Mouse (Mus musculus): ENCODE data around the gene Wipf2. TPM values are rescaled to one million over a fixed set of nuclear protein-coding genes. Genes with fewer than 3 reads are reported as not detected.
A peak's percentile ranks its signal among the peaks of the same experiment; 100 is the strongest.

Wipf2 gene
- polyA plus RNA-seq, 1 experiment = 36.5 TPM

GRCm38 (mm10) chr11:98945605-98945977 lies 82.2 kb downstream of the Wipf2 start:
- Histone ChIP-seq H3K4me1 (ENCODE audit: control insufficient read depth, insufficient read depth, low read length) (peaks cover 7% of the 10 kb centered on the region), H3K27ac (ENCODE audit: insufficient read depth, low read length) (no peak overlapping the region)
- TF ChIP-seq POLR2A (IDR thresholded peaks at IDR 0.05; ENCODE audit: extremely low read depth, insufficient read depth, low read length) (no peak), CTCF (IDR thresholded peaks at IDR 0.05; ENCODE audit: extremely low read depth, insufficient read depth, low read length) (no peak)

GRCm38 (mm10) chr11:98947969-98948569 lies 84.6 kb downstream of the Wipf2 start:
- Histone ChIP-seq H3K4me1 (ENCODE audit: control insufficient read depth, insufficient read depth, low read length) (no peaks in the 10 kb centered on the region), H3K4me3 (ENCODE audit: insufficient read depth, low read length) (no peak overlapping the region), H3K27ac (ENCODE audit: insufficient read depth, low read length) (no peak overlapping the region)
- no peak for TF ChIP-seq CTCF (IDR thresholded peaks at IDR 0.05; ENCODE audit: extremely low read depth, insufficient read depth, low read length)
- TF ChIP-seq POLR2A (IDR thresholded peaks at IDR 0.05; ENCODE audit: extremely low read depth, insufficient read depth, low read length) = no peak

More at GRCm38 (mm10) chr11:98945605-98945977, 82.2 kb downstream of the Wipf2 start:
- no peak overlapping the region for H3K4me3 ChIP-seq (ENCODE audit: insufficient read depth, low read length)

- Histone ChIP-seq H3K27ac (ENCODE audit: insufficient read depth, low read length) (no peak overlapping the region), H3K4me3 (ENCODE audit: insufficient read depth, low read length) (no peak overlapping the region), H3K4me1 (ENCODE audit: control insufficient read depth, insufficient read depth, low read length) (peaks cover 2% of the 10 kb centered on the region)
- no peak for TF ChIP-seq POLR2A (IDR thresholded peaks at IDR 0.05; ENCODE audit: extremely low read depth, insufficient read depth, low read length)
- TF ChIP-seq CTCF (IDR thresholded peaks at IDR 0.05; ENCODE audit: extremely low read depth, insufficient read depth, low read length) = no peak
Observed at GRCm38 (mm10) chr11:98949242-98949957, 86.0 kb downstream of the Wipf2 start.

DNA sequence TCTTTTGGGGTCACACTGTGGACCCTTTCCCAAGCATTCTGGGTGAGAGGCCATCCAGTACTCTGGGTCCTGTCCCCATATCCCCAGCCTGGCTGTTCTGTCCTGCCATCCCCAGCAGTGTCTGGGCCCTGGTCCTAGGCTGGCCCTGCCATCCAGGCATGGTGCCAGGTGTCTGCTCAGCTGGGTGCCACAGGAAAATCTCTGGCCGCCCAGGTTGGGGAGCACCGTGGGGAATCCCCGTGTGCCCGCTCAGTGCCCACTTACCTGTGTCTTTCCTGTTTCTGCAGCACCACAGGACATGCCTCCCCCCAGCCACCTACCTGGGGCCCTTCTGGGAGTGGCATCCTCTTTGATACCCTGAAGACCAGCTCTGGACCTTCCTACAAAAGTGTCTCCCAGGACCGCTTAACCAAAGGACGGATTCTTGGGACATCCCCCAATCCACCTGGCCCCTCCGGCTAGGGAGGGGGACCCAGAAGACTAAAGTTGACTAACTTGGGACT lies 86.6 kb downstream of the Wipf2 start:
- Histone ChIP-seq H3K4me3 (ENCODE audit: insufficient read depth, low read length) (no peak overlapping the region), H3K27ac (ENCODE audit: insufficient read depth, low read length) (no peak overlapping the region), H3K4me1 (ENCODE audit: control insufficient read depth, insufficient read depth, low read length) (peaks cover 3% of the 10 kb centered on the region)
- TF ChIP-seq CTCF (IDR thresholded peaks at IDR 0.05; ENCODE audit: extremely low read depth, insufficient read depth, low read length) (no peak), POLR2A (IDR thresholded peaks at IDR 0.05; ENCODE audit: extremely low read depth, insufficient read depth, low read length) (no peak)

DNA sequence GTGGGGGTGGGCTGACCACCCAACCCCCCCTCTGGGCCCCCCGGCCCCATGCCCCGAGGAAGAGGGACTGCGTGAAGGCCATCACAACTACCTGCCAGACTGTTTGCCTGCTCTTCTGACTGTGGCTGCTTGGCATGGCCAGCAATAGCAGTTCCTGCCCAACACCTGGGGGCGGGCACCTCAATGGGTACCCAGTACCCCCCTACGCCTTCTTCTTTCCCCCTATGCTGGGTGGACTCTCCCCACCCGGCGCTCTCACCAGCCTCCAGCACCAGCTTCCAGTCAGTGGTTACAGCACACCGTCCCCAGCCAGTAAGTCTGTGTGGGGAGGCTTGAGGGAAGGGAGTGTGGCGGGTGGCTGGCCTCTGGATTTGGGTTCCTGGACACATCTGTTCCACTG lies 87.0 kb downstream of the Wipf2 start:
- H3K4me3 ChIP-seq (ENCODE audit: insufficient read depth, low read length) = no peak overlapping the region
- no peak overlapping the region for H3K27ac ChIP-seq (ENCODE audit: insufficient read depth, low read length)
- TF ChIP-seq POLR2A (IDR thresholded peaks at IDR 0.05; ENCODE audit: extremely low read depth, insufficient read depth, low read length) (no peak), CTCF (IDR thresholded peaks at IDR 0.05; ENCODE audit: extremely low read depth, insufficient read depth, low read length) (no peak)
- H3K4me1 ChIP-seq (ENCODE audit: control insufficient read depth, insufficient read depth, low read length) = peaks cover 5% of the 10 kb centered on the region

DNA sequence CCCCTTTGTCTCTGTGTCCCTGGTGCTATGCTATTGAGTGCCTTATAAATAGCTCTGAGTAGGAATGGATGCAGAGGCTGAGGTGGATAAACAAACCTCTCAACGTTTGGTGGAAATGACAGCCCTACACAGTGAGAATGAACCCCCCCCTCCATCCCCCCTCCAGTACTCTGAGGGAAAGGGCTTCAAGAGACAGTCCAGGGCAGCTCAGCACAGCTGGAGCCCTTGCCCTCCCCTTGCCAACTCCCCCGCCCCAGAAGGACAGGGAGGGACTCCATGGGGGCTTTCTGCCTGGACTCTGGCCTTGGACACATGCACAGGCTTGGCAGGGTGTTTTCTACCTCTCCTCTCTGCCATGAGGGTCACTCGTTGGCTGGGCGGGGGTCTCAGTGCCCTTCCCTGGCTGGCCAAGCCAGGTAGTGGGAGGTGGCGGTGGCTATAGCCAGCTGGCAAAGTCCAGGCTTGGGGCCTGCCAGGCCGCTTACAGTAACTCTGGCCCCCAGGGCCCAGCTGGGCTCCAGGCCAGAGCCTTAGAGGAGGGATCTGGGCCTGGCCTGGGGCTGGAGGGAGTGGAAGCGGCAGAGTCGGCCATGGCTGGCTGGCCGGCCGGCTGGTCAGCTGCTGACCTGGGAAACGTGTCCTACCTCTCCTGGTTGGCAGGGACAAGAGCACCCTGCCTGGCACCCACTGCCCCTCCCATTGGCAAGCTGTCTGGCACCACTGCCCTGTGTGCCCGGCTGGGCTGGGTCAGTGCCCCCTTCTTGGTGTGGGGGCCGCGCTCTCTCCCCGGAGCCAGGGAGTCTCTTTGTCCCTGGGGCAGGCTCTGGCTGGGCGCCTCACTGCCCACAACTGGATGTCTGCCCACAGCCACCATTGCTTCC lies 87.8 kb downstream of the Wipf2 start:
- Histone ChIP-seq H3K4me3 (ENCODE audit: insufficient read depth, low read length) (no peak overlapping the region), H3K27ac (ENCODE audit: insufficient read depth, low read length) (0 out of 2 replicates have a peak overlapping the region, but pooled peaks have one; percentile 18), H3K4me1 (ENCODE audit: control insufficient read depth, insufficient read depth, low read length) (peaks cover 5% of the 10 kb centered on the region)
- no peak for TF ChIP-seq POLR2A (IDR thresholded peaks at IDR 0.05; ENCODE audit: extremely low read depth, insufficient read depth, low read length)
- no peak for TF ChIP-seq CTCF (IDR thresholded peaks at IDR 0.05; ENCODE audit: extremely low read depth, insufficient read depth, low read length)

GRCm38 (mm10) chr11:98952111-98952510 lies 88.7 kb downstream of the Wipf2 start:
- TF ChIP-seq CTCF (IDR thresholded peaks at IDR 0.05; ENCODE audit: extremely low read depth, insufficient read depth, low read length) (no peak), POLR2A (IDR thresholded peaks at IDR 0.05; ENCODE audit: extremely low read depth, insufficient read depth, low read length) (no peak)
- peaks cover 5% of the 10 kb centered on the region for H3K4me1 ChIP-seq (ENCODE audit: control insufficient read depth, insufficient read depth, low read length)

GRCm38 (mm10) chr11:98952736-98953135 lies 89.3 kb downstream of the Wipf2 start:
- no peak for TF ChIP-seq POLR2A (IDR thresholded peaks at IDR 0.05; ENCODE audit: extremely low read depth, insufficient read depth, low read length)
- no peak for TF ChIP-seq CTCF (IDR thresholded peaks at IDR 0.05; ENCODE audit: extremely low read depth, insufficient read depth, low read length)
- H3K4me3 ChIP-seq (ENCODE audit: insufficient read depth, low read length) = no peak overlapping the region
- H3K4me1 ChIP-seq (ENCODE audit: control insufficient read depth, insufficient read depth, low read length) = peaks cover 5% of the 10 kb centered on the region
- H3K27ac ChIP-seq (ENCODE audit: insufficient read depth, low read length) = no peak overlapping the region

More at GRCm38 (mm10) chr11:98952111-98952510, 88.7 kb downstream of the Wipf2 start:
- no peak overlapping the region for H3K4me3 ChIP-seq (ENCODE audit: insufficient read depth, low read length)
- no peak overlapping the region for H3K27ac ChIP-seq (ENCODE audit: insufficient read depth, low read length)

DNA sequence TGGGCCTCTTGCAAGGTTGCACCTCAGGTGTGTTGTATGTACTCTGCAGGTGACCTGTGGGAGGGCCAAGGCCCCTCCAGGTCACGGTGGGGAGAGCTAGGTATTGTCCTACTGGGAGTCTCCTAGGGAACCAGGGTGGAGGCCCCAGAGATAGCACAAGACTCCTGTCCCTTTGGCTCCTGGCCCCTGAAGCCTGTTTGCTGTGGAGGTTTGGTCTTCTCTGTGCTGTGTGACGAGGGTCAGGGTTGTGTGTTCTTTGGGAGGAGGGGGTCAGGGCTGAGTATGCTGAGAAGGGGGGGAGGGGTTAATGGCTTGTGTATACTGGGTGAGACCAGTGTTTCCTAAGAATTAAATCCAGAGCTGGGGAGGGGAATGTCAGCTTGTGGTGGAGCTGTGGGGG lies 89.9 kb downstream of the Wipf2 start:
- Histone ChIP-seq H3K4me3 (ENCODE audit: insufficient read depth, low read length) (no peak overlapping the region), H3K4me1 (ENCODE audit: control insufficient read depth, insufficient read depth, low read length) (peaks cover 5% of the 10 kb centered on the region), H3K27ac (ENCODE audit: insufficient read depth, low read length) (no peak overlapping the region)
- no peak for TF ChIP-seq POLR2A (IDR thresholded peaks at IDR 0.05; ENCODE audit: extremely low read depth, insufficient read depth, low read length)
- TF ChIP-seq CTCF (IDR thresholded peaks at IDR 0.05; ENCODE audit: extremely low read depth, insufficient read depth, low read length) = no peak
